Mouse (Mus musculus) hematopoietic stem cell, adult 5-6 weeks (primary cell): ENCODE results near the gene Ptgir. TPM values are rescaled to one million over a fixed set of nuclear protein-coding genes. Genes with fewer than 3 reads are reported as not detected.
"Not testable (repeated sequence)": the region's sequence is repeated elsewhere in the genome, so short reads cannot be mapped to it uniquely, and the experiment has no call there.

Source experiments
- ATAC-seq, 2 experiments: fragments of 125-278 bp in 1 of 2; replicated peaks in 1 of 2; 2 replicates each; pipeline ENCODE4 v1.8.0; 2016 to 2017; ENCODE audit warnings: inconsistent platforms in 2 of 2, mild to moderate bottlenecking in 2 of 2, moderate number of reproducible peaks in 2 of 2, low read depth in 1 of 2, moderate TSS enrichment in 1 of 2; ENCODE audit not compliant: low FRiP score in 2 of 2, poor library complexity in 2 of 2, severe bottlenecking in 2 of 2, insufficient read depth in 1 of 2, low TSS enrichment in 1 of 2
- total RNA-seq: library from RNA; stranded (forward); fragments of 172-1452, 232-1000 nt; gene quantifications from 2 replicates; pipeline ENCODE4 v1.2.3, GENCODE M21; 2017

Ptgir gene
- total RNA-seq, 1 experiment from 2014 or later: 1.3 TPM

DNA sequence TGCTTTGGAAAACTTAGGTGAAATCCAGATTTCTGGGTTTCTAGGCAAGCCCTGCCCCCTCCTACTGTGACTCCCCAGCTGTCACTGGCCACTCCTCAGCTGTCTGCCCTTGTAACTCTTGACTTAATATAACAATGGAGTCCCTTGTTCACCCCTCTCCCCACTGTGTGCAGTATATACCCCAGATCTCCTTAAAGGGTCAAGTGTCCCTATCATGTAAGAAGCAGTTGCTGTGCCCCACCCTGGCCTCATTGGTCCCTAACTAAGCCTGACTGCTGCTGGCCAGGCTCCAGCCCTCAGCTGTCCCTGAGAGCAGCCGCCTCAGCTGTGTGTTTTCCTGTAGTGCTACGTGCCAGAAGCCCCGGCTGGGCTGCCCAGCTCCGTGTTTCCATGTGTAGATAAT lies 41.7 kb downstream of the Ptgir start:
- no peak for ATAC-seq

DNA sequence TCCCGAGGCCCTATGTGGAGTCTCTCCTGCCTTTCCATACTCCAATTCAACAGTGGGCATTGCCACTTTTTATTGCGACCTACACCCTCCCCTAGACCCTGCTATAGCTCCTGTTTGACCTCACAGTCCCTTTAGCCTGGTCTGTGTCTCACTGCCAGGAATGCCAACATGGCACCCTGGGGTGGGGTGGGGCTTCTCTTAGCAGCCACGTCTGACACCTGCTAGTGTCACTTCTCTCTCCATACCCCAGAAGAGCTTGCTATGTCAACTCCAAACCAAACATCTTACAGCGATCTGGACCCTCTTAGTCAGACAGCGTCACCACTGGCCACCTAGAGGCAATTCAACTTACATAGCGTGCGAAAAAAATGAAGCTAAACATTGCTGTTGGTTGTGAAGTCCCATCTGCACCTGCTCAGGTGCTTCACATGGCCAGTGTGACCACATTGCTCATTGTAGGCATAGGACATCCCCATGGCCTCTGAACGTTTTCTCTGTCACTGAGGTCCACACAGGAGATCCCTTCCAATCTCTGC lies 42.7 kb downstream of the Ptgir start:
- ATAC-seq: no peak

DNA sequence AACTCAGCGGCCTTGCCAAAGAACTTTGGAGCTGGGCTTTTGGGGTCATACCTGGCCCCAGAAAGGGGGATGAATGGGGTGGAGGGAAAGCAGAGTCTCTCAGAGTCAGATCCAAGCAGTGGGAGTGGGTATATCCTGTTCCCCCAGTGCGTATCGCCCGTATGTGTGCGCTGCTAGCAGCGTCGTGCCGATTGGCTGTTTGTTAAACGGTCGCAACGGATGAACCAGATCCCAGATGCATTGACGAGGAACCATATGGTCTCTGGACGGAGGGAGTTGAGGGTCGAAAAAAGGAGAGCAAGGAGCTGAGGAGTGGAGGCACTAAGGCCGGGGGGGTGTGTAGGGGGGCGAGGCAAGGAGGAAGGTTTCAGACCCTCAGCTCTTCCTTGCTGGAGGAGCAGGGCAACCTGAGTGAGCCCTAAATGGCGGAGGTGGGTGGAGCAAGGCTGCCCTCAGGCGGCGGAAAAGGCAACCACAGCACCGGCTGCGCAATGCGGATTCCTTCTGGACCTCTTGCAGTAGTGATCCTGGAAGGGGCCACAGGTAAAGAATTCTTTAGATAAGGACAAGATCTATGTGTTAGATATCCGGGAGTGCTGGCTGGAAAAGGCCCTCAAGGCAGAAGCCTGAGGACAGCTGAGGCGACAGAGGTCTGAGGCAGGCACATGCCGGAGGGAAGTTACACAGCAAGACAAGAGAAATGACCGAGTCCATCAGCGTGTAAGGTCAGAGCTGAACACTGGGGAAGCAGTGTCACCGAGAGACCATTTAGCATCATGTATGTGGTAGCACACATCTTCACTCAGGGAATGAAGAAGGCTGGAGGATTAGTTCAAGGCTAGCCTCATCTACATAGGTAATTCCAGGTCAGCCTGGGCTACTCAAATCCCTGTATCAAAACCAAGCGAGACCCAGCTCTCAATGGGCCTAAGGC lies 43.9 kb downstream of the Ptgir start:
- ATAC-seq: peak; percentile 71 to 75

DNA sequence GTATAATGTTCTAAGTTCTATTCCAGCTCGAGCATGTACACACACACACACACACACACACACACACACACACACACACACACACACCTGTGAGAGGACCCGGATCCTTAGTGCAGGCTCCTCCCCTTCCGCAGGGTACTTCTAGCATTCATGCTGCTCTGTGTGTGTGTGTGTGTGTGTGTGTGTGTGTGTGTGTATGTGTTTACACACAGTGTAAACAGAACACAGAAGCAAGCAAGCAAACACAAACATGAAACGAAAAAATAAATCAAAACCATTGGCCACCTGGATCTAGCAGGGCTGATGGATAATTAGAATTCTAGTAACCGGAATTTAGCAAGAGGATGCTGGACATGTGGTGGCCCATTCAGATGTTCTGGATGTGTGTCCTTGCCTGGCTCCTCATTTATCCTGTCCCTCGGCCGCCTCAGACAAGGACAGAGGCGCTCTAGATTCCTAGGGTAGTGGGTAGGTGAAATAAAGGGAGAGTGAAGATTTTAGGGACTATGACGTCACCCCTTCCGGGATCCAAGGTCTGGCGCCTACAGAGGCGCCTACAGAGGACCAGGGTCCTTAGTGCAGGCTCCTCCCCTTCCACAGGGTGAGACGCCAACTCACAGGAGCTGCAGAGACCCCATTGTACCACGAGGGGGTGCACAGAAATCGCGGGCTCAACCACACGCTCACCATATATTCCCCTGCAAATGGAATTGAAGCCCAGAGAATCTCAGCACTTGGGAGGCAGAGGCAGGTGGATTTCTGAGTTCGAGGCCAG lies 44.8 kb downstream of the Ptgir start:
- peak; percentile 86 to 93 for ATAC-seq

DNA sequence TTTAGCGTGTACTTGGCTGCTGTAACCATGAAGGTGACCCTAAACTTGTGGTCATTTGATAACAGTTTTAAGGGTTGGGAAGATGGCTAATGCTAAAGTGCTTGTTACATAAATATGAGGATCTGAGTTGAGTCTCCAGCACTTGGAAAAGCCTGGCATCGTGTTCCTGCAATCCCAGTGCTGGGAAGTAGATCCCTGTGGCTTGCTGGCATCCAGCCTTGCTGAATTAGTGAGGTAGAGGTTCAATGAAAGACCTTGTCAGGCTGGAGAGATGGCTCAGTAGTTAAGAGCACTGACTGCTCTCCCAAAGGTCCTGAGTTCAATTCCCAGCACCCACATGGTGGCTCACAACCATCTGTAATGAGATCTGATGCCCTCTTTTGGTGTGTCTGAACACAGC lies 47.5 kb downstream of the Ptgir start:
- ATAC-seq: not testable (repeated sequence)

DNA sequence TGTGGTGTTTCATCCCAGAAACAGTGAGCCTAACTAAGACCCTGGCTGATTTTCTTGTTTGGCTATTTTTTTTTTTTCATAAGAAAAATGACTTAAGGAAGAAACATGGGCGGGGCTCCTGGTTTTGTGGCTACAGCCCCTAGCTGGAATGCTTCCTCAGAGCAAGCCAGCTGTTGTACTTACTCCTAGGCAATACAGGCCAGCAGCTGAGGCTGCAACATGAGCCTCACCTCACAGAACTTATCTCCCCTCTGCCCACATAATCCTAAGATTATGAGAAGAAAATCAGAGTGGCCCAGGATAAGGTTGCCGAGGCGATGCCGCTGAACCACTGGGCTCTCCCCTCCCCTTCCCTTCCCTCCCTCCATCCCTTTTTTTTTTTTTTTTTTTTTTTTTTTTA lies 49.4 kb downstream of the Ptgir start:
- no peak for ATAC-seq

DNA sequence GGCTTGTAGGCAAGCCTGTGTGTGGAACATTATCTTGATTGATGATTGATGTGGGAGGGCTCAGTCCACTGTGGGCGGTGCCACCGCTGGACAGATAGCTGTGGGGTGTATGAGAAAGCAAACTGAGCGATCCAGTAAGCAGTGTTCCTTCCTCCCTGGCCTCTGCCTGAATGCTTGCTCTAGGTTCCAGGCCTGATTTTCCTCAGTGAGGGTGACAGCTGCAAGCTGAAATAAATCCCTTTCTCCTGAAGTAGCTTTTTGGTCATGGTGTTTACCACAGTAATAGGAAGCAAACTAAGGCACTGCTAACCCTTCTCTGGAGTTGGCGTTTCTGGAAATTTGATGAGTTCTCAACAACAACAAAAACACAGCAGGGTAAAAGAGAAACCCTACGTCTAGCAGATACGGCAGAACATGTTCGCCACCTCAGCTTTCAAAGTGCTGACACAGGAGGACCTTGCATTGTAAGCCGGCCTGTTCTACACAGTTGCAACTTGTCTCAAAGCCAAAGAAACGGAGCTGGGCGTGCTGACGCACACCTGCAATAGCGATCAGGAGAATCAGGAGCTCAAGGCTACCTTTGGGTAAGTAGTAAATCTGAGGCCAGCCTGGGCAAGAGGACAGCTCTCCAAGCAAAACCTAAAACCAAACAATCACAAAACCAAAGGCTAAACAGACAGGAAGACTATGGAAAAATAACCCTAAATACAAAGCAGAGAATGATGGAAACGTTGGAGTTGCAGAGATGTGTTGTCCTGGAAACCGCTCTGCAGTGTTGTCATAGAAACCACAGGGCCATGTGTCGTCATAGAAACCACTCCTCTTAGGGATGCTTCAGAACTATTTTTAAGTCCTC lies 50.3 kb downstream of the Ptgir start:
- no peak for ATAC-seq

DNA sequence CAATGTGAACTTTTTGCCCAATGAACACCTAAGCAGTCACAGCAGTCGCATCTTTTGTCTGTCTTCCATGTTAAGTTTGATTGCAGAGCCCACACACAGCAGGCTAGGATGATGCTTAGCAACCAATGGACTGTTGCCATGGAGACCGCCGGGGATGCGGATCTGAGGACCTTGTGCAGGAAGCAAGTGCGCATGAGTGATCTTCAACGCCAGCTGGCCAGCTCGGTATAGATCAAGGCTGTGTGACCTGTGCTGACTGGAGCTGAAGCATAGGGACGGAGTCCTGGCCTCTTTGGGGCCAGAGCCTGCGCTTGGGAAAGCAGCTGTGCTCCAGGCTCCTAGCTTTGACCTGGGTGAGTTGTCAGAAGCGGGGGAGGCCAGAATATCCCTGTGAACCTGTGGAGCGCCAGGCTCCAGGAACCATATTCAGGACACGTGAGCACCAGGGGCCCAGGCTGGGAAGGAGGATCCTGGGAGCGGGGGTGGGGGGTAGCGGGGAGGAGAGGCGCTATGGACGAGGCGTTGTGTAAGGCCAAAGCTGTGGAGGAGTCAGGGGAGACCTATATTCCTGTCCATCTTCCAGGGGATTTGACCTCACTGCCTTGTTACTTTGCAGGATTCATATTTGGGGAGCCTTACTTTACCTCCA lies 53.4 kb downstream of the Ptgir start, which contains the start of gene Pnmal1:
Pnmal1 (plus strand) TSS at position 141 of the 649 bp plus-strand sequence.
- ATAC-seq: no peak

Other genes with a start within 250 kb of the Ptgir start
- gene Ceacam15, start 230.8 kb upstream of the Ptgir start, total RNA-seq: not detected in 2 replicates
- gene Ceacam9, start 184.6 kb upstream of the Ptgir start, total RNA-seq: not detected in 2 replicates
- 43.2 and 67.9 TPM in 2 replicates for gene Ap2s1, start 168.1 kb upstream of the Ptgir start, total RNA-seq
- gene Slc1a5, start 125.2 kb upstream of the Ptgir start, total RNA-seq: 41.8 and 49.6 TPM in 2 replicates
- gene Strn4, start 90.6 kb upstream of the Ptgir start, total RNA-seq: 50.9 and 54.5 TPM in 2 replicates
- gene Fkrp, start 89.8 kb upstream of the Ptgir start, total RNA-seq: 8.7 and 15.6 TPM in 2 replicates
- gene Prkd2, start 63.6 kb upstream of the Ptgir start, total RNA-seq: 22.3 and 30.6 TPM in 2 replicates
- 0.99 TPM in 1 of 2 replicates, not detected in the other for gene Dact3, start 31.2 kb upstream of the Ptgir start, total RNA-seq
- 0.25 TPM in 1 of 2 replicates, not detected in the other for gene Gng8, start 14.7 kb upstream of the Ptgir start, total RNA-seq
- 391 and 520 TPM in 2 replicates for gene Calm3, start 17.6 kb downstream of the Ptgir start, total RNA-seq
- gene Pnmal2, start 38.2 kb downstream of the Ptgir start, total RNA-seq: 0.25 TPM in 1 of 2 replicates, not detected in the other
- not detected in 2 replicates for gene Pnmal1, start 53.2 kb downstream of the Ptgir start, total RNA-seq
- 0.99 and 1.6 TPM in 2 replicates for gene Gm42372, start 76.6 kb downstream of the Ptgir start, total RNA-seq
- 12.1 and 13.4 TPM in 2 replicates for gene Ccdc8, start 86.2 kb downstream of the Ptgir start, total RNA-seq
- gene Ppp5c, start 121.4 kb downstream of the Ptgir start, total RNA-seq: 80.2 and 111 TPM in 2 replicates
- 1.0 and 6.9 TPM in 2 replicates for gene Hif3a, start 155.9 kb downstream of the Ptgir start, total RNA-seq
- gene Psg16, start 167.6 kb downstream of the Ptgir start, total RNA-seq: 0.20 and 0.88 TPM in 2 replicates
- gene Ceacam3, start 243.8 kb downstream of the Ptgir start, total RNA-seq: not detected in 2 replicates